Mouse (Mus musculus) limb, embryonic 15.5 days (tissue): ENCODE results near the gene Osbp. TPM values are rescaled to one million over a fixed set of nuclear protein-coding genes. Genes with fewer than 3 reads are reported as not detected.
"Not testable (repeated sequence)": the region's sequence is repeated elsewhere in the genome, so short reads cannot be mapped to it uniquely, and the experiment has no call there.

ENCODE experiments used
- ATAC-seq: fragments of 200-750 bp; cut with Nextera tagmentation; 2 replicates; pipeline ENCODE4 v1.8.0; 2017; ENCODE audit warnings: low read depth, moderate TSS enrichment; ENCODE audit not compliant: insufficient number of reproducible peaks, low FRiP score, low TSS enrichment
- H3K27ac ChIP-seq: fragments of 300-500 bp; sonication (generic); 2 replicates; pipeline ENCODE4 v1.5.1; 2015; ENCODE audit warnings: moderate library complexity, mild to moderate bottlenecking, inconsistent platforms
- H3K27me3 ChIP-seq: fragments of 300-500 bp; sonication (generic); 2 replicates; pipeline ENCODE4 v1.6.1; 2015; ENCODE audit warnings: inconsistent platforms
- H3K36me3 ChIP-seq: fragments of 300-500 bp; sonication (generic); 2 replicates; pipeline ENCODE4 v1.6.1; 2015; ENCODE audit warnings: inconsistent platforms
- H3K4me1 ChIP-seq: fragments of 300-500 bp; sonication (generic); 2 replicates; pipeline ENCODE4 v1.6.1; 2015; ENCODE audit warnings: inconsistent platforms
- H3K4me2 ChIP-seq: fragments of 300-500 bp; sonication (generic); 2 replicates; pipeline ENCODE4 v1.6.1; 2015; ENCODE audit warnings: mild to moderate bottlenecking, inconsistent platforms
- H3K4me3 ChIP-seq: fragments of 300-500 bp; sonication (generic); 2 replicates; pipeline ENCODE4 v1.5.1; 2015; ENCODE audit warnings: mild to moderate bottlenecking, inconsistent platforms
- H3K9ac ChIP-seq: fragments of 300-500 bp; sonication (generic); 2 replicates; pipeline ENCODE4 v1.6.1; 2015; ENCODE audit warnings: inconsistent platforms
- H3K9me3 ChIP-seq: fragments of 300-500 bp; sonication (generic); 2 replicates; pipeline ENCODE4 v1.6.1; 2016; ENCODE audit warnings: inconsistent platforms
- WGBS: fragments of 180-500 bp; shearing (Covaris S2); methylation state at CpG from one replicate; pipeline ENCODE4 v1.1.7; 2015; 5-methylcytosine and 5-hydroxymethylcytosine counted together
- polyA plus RNA-seq: library from polyadenylated mRNA; unstranded; fragments of >200 nt; fragmentation: Nextera tagmentation; extraction: Ambion mirVana; gene quantifications from 2 replicates; pipeline ENCODE4 v1.2.1, GENCODE M21; 2015

The Osbp gene
- polyA plus RNA-seq, 1 experiment from 2014 or later = 5.6 TPM

GRCm38 (mm10) chr19:11964266-11964665 is 1.5 kb upstream of the Osbp start:
- no peak overlapping the region for H3K9ac ChIP-seq
- WGBS = 97% methylated on average over 1 of the region's 1 CpGs
- H3K27me3 ChIP-seq = no peaks in the 10 kb centered on the region
- H3K4me1 ChIP-seq = peaks cover 19% of the 10 kb centered on the region
- ATAC-seq = no peak
- no peaks in the 10 kb centered on the region for H3K9me3 ChIP-seq
- H3K4me3 ChIP-seq = peak overlapping the region; percentile 66; the same call in 1 of the 2 replicates
- no peaks in the 10 kb centered on the region for H3K36me3 ChIP-seq
- 0 out of 2 replicates have a peak overlapping the region, but pooled peaks have one; percentile 86 for H3K27ac ChIP-seq
- no peak overlapping the region; the same call in 1 of the 2 replicates for H3K4me2 ChIP-seq

- H3K4me3 ChIP-seq = peak overlapping the region; percentile 66
- H3K36me3 ChIP-seq = peaks cover 7% of the 10 kb centered on the region
- peak overlapping the region; percentile 86 for H3K9ac ChIP-seq
- no peaks in the 10 kb centered on the region for H3K9me3 ChIP-seq
- WGBS = under 1% methylated on average over 18 of the region's 18 CpGs
- ATAC-seq = no peak
- H3K4me2 ChIP-seq = peak overlapping the region; percentile 74
- H3K4me1 ChIP-seq = peaks cover 24% of the 10 kb centered on the region
- peak overlapping the region; percentile 87; the same call in 1 of the 2 replicates for H3K27ac ChIP-seq
- H3K27me3 ChIP-seq = no peaks in the 10 kb centered on the region
Measured at GRCm38 (mm10) chr19:11966201-11966636, 478 bp downstream of the Osbp start.

- H3K9me3 ChIP-seq = no peaks in the 10 kb centered on the region
- H3K4me3 ChIP-seq = no peak overlapping the region
- H3K36me3 ChIP-seq = peaks cover 39% of the 10 kb centered on the region
- H3K27me3 ChIP-seq = no peaks in the 10 kb centered on the region
- no peak overlapping the region for H3K4me2 ChIP-seq
- peaks cover 24% of the 10 kb centered on the region for H3K4me1 ChIP-seq
- H3K27ac ChIP-seq = 0 out of 2 replicates have a peak overlapping the region, but pooled peaks have one; percentile 34
- H3K9ac ChIP-seq = no peak overlapping the region
- WGBS = 64% methylated on average over 9 of the region's 9 CpGs
- ATAC-seq = no peak
Measured at GRCm38 (mm10) chr19:11969155-11970050, 3.7 kb downstream of the Osbp start.

GRCm38 (mm10) chr19:11973511-11974222 is 7.9 kb downstream of the Osbp start:
- Histone ChIP-seq H3K9ac (no peak overlapping the region), H3K27me3 (no peaks in the 10 kb centered on the region), H3K36me3 (peaks cover 79% of the 10 kb centered on the region), H3K27ac (no peak overlapping the region), H3K4me3 (no peak overlapping the region), H3K4me1 (peaks cover 10% of the 10 kb centered on the region; the same call in 1 of the 2 replicates), H3K9me3 (no peaks in the 10 kb centered on the region), H3K4me2 (no peak overlapping the region)
- no peak for ATAC-seq
- WGBS = 88% methylated on average over 13 of the region's 13 CpGs

GRCm38 (mm10) chr19:11974223-11974540 is 8.4 kb downstream of the Osbp start:
- Histone ChIP-seq H3K27ac (no peak overlapping the region), H3K4me3 (no peak overlapping the region), H3K27me3 (no peaks in the 10 kb centered on the region), H3K4me1 (peaks cover 6% of the 10 kb centered on the region; the same call in 1 of the 2 replicates), H3K9me3 (no peaks in the 10 kb centered on the region), H3K9ac (no peak overlapping the region), H3K4me2 (no peak overlapping the region), H3K36me3 (peaks cover 84% of the 10 kb centered on the region)
- 73% methylated on average over 2 of the region's 2 CpGs for WGBS
- ATAC-seq = no peak

GRCm38 (mm10) chr19:11975683-11976082 is 9.9 kb downstream of the Osbp start:
- ATAC-seq = no peak
- H3K4me2 ChIP-seq = no peak overlapping the region
- 85% methylated on average over 4 of the region's 4 CpGs for WGBS
- H3K27me3 ChIP-seq = no peaks in the 10 kb centered on the region
- H3K4me3 ChIP-seq = no peak overlapping the region
- peaks cover 97% of the 10 kb centered on the region for H3K36me3 ChIP-seq
- no peaks in the 10 kb centered on the region for H3K4me1 ChIP-seq
- H3K9me3 ChIP-seq = no peaks in the 10 kb centered on the region
- H3K9ac ChIP-seq = no peak overlapping the region
- no peak overlapping the region for H3K27ac ChIP-seq

GRCm38 (mm10) chr19:11977363-11977762 is 11.6 kb downstream of the Osbp start:
- Histone ChIP-seq H3K27me3 (no peaks in the 10 kb centered on the region), H3K4me3 (no peak overlapping the region), H3K9ac (no peak overlapping the region), H3K27ac (no peak overlapping the region), H3K4me1 (no peaks in the 10 kb centered on the region), H3K9me3 (no peaks in the 10 kb centered on the region), H3K4me2 (no peak overlapping the region), H3K36me3 (peaks cover 92% of the 10 kb centered on the region)
- no peak for ATAC-seq
- WGBS = 83% methylated on average over 5 of the region's 5 CpGs

- WGBS = 91% methylated on average over 4 of the region's 4 CpGs
- Histone ChIP-seq H3K4me3 (no peak overlapping the region), H3K36me3 (peaks cover 87% of the 10 kb centered on the region), H3K4me2 (no peak overlapping the region), H3K4me1 (no peaks in the 10 kb centered on the region), H3K9ac (no peak overlapping the region), H3K9me3 (no peaks in the 10 kb centered on the region), H3K27ac (no peak overlapping the region), H3K27me3 (no peaks in the 10 kb centered on the region)
- ATAC-seq = no peak
Measured at GRCm38 (mm10) chr19:11980471-11980870, 14.7 kb downstream of the Osbp start.

GRCm38 (mm10) chr19:11984614-11985013 is 18.9 kb downstream of the Osbp start:
- H3K9me3 ChIP-seq, H3K4me3 ChIP-seq, H3K9ac ChIP-seq, H3K27me3 ChIP-seq, H3K4me1 ChIP-seq, H3K4me2 ChIP-seq, ATAC-seq, H3K27ac ChIP-seq: not testable (repeated sequence)
- 84% methylated on average over 5 of the region's 5 CpGs for WGBS
- peaks cover 82% of the 10 kb centered on the region for H3K36me3 ChIP-seq

GRCm38 (mm10) chr19:11987841-11988240 is 22.1 kb downstream of the Osbp start:
- Histone ChIP-seq H3K4me3 (no peak overlapping the region), H3K27me3 (no peaks in the 10 kb centered on the region), H3K27ac (no peak overlapping the region), H3K9ac (no peak overlapping the region), H3K4me1 (no peaks in the 10 kb centered on the region), H3K9me3 (no peaks in the 10 kb centered on the region), H3K4me2 (no peak overlapping the region), H3K36me3 (peaks cover 84% of the 10 kb centered on the region)
- ATAC-seq = no peak
- WGBS = 85% methylated on average over 3 of the region's 3 CpGs

- Histone ChIP-seq H3K4me1 (no peaks in the 10 kb centered on the region), H3K27me3 (no peaks in the 10 kb centered on the region), H3K27ac (no peak overlapping the region), H3K36me3 (peaks cover 82% of the 10 kb centered on the region), H3K4me2 (no peak overlapping the region), H3K9ac (no peak overlapping the region), H3K4me3 (no peak overlapping the region), H3K9me3 (no peaks in the 10 kb centered on the region)
- ATAC-seq = no peak
- 91% methylated on average over 7 of the region's 7 CpGs for WGBS
Measured at GRCm38 (mm10) chr19:11989334-11989733, 23.6 kb downstream of the Osbp start.

GRCm38 (mm10) chr19:11992034-11992433 is 26.3 kb downstream of the Osbp start:
- Histone ChIP-seq H3K4me2 (no peak overlapping the region), H3K4me3 (no peak overlapping the region), H3K9ac (no peak overlapping the region), H3K36me3 (peaks cover 77% of the 10 kb centered on the region), H3K9me3 (no peaks in the 10 kb centered on the region), H3K27ac (no peak overlapping the region), H3K4me1 (no peaks in the 10 kb centered on the region), H3K27me3 (no peaks in the 10 kb centered on the region)
- 88% methylated on average over 9 of the region's 9 CpGs for WGBS
- ATAC-seq = no peak
